Comparison of ENCODE assay signal across 13 mouse cellular contexts in the genomic region with DNA sequence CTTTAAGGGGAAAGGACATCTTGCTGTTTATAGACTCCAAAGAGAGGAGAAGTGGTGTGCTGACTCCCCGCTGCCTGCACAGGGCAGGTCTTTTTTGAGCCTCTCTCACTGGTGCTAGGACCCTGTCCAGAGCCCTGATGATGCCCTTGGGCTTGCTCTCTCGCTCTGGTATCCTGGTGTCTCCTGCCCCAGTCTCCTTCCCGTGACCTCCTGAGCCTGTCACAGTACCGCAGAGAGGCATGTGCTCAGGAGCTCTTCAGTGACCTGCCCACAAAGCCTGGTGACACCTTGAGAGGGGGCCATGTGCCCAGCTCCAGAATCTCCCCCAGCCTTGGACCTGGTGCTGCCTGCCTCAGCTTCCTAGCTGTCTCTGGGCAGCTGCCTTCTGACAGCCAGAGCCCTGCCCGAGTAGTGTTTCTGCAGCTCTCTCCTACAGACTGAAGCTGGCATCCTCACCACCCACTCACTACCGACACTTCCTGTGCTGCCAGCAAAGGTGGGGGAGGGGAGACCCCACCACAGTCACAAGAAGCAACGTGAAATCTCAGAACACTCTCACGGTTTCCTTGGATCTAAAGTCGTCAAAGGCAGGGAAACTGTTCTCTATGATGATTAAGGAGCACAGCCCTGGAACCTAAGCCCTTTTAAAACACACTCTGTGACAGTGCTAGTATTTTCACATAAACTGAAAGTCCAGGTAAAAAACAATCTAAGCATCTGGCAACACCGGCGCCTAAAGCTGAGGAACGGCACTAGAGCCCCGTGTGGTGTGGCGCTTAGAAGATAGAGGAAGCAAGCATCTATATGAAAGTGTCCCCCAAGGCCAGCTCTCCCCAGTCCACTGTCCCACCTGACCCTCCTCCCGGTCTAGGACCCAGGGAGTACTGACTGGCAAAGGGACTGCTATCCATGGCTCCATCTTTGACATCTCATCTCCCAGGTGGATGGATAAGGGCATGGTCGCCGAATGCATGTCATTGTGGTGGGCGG. TPM values are rescaled to one million over a fixed set of nuclear protein-coding genes. Genes with fewer than 3 reads are reported as not detected.
DNase-seq lines count a peak whose midpoint lies in the region; ATAC-seq and TF ChIP-seq lines count a peak whose summit lies in the region.
"Not testable (repeated sequence)": the region's sequence is repeated elsewhere in the genome, so short reads cannot be mapped to it uniquely, and the experiment has no call there.
"Had no signal": no experiment of that assay in that cellular context is flagged by ENCODE, and none has a peak within 500 bp of the region (broad histone marks: within the 10 kb centered on the region; RNA-seq: fewer than 3 reads in every experiment).

No protein-coding gene starts in this region.

- not testable (repeated sequence) for H3K4me3 ChIP-seq in forebrain, embryonic 14.5 days (ENCODE audit: low read depth, low read length); heart, postnatal 0 days (ENCODE audit: low read depth, low read length); hindbrain, embryonic 16.5 days (ENCODE audit: low read length); neural tube, embryonic 14.5 days (ENCODE audit: low read depth, low read length)

- H3K27me3 ChIP-seq in forebrain, embryonic 14.5 days (replicated peaks; ENCODE audit: control insufficient read depth, insufficient read depth, low read length); heart, postnatal 0 days (ENCODE audit: control insufficient read depth, insufficient read depth, low read length); hindbrain, embryonic 16.5 days (replicated peaks; ENCODE audit: control insufficient read depth, insufficient read depth, low read length); neural tube, embryonic 14.5 days (ENCODE audit: control insufficient read depth, insufficient read depth, low read length): not testable (repeated sequence)

- H3K4me1 ChIP-seq in forebrain, embryonic 14.5 days (ENCODE audit: control insufficient read depth, insufficient read depth, low read length); heart, postnatal 0 days (ENCODE audit: control insufficient read depth, insufficient read depth); hindbrain, embryonic 16.5 days (ENCODE audit: control insufficient read depth, insufficient read depth, low read depth, low read length); neural tube, embryonic 14.5 days (ENCODE audit: control insufficient read depth, insufficient read depth, low read length): not testable (repeated sequence)

- H3K9ac ChIP-seq in forebrain, embryonic 14.5 days (ENCODE audit: low read length); heart, postnatal 0 days (replicated peaks; ENCODE audit: low read depth, low read length); hindbrain, embryonic 16.5 days (ENCODE audit: low read depth, low read length); neural tube, embryonic 14.5 days (replicated peaks; ENCODE audit: low read depth, low read length): not testable (repeated sequence)

- H3K36me3 ChIP-seq in forebrain, embryonic 14.5 days (ENCODE audit: control insufficient read depth, insufficient read depth, low read length); heart, postnatal 0 days (replicated peaks; ENCODE audit: control insufficient read depth, insufficient read depth, low read length); hindbrain, embryonic 16.5 days (ENCODE audit: control insufficient read depth, insufficient read depth, low read length); neural tube, embryonic 14.5 days (ENCODE audit: control insufficient read depth, insufficient read depth, low read length): not testable (repeated sequence)

- not testable (repeated sequence) for TF ChIP-seq CTCF in heart, postnatal 0 days (IDR thresholded peaks at IDR 0.05; ENCODE audit: low read depth)

- not testable (repeated sequence) for H3K9me3 ChIP-seq in forebrain, embryonic 14.5 days (replicated peaks; ENCODE audit: control insufficient read depth, low read length); heart, postnatal 0 days (replicated peaks; ENCODE audit: control insufficient read depth, low read length); hindbrain, embryonic 16.5 days (ENCODE audit: control insufficient read depth, low read length); neural tube, embryonic 14.5 days (ENCODE audit: control insufficient read depth, low read length)

- 68% methylated on average over 4 of the region's 18 CpGs for WGBS in forebrain, embryonic 14.5 days
- 59% methylated on average over 3 of the region's 18 CpGs for WGBS in heart, postnatal 0 days
- 52% methylated on average over 3 of the region's 18 CpGs for WGBS in hindbrain, embryonic 16.5 days
- 59% methylated on average over 3 of the region's 18 CpGs for WGBS in neural tube, embryonic 14.5 days

- not testable (repeated sequence) for DNase-seq in forebrain, embryonic 14.5 days (ENCODE audit: low spot score); heart, postnatal 0 days (ENCODE audit: low spot score)
- peak; percentile 38 for DNase-seq in thymus, postnatal 14 days

- not testable (repeated sequence) for TF ChIP-seq EP300 in heart, postnatal 0 days (IDR thresholded peaks at IDR 0.05; ENCODE audit: low read depth)

- H3K4me2 ChIP-seq in forebrain, embryonic 14.5 days (ENCODE audit: low read length); heart, postnatal 0 days (ENCODE audit: low read depth, low read length); hindbrain, embryonic 16.5 days (ENCODE audit: low read length); neural tube, embryonic 14.5 days (ENCODE audit: low read depth, low read length): not testable (repeated sequence)

- H3K27ac ChIP-seq in forebrain, embryonic 14.5 days (ENCODE audit: low read depth, low read length); heart, postnatal 0 days (ENCODE audit: low read depth); hindbrain, embryonic 16.5 days (ENCODE audit: low read depth, low read length); neural tube, embryonic 14.5 days (ENCODE audit: low read depth, low read length): not testable (repeated sequence)

- ATAC-seq in CD4-positive, CD25-positive, alpha-beta regulatory T cell, adult 4 months, result peak; percentile 91
- ATAC-seq in forebrain, embryonic 14.5 days, result peak; percentile 65
- peak; percentile 80 for ATAC-seq in frontal cortex, adult (ENCODE audit: low TSS enrichment)
- peak; percentile 58; the same call in 1 of the 2 replicates for ATAC-seq in heart, postnatal 0 days (ENCODE audit: insufficient read depth, low read depth)
- peak; percentile 43; the same call in 1 of the 2 replicates for ATAC-seq in hindbrain, embryonic 16.5 days
- ATAC-seq in megakaryocyte, adult 5-6 weeks (ENCODE audit: poor library complexity, severe bottlenecking), result peak; percentile 59
- ATAC-seq in neural tube, embryonic 14.5 days (ENCODE audit: low read depth), result peak; percentile 49; the same call in 1 of the 2 replicates

RNA-seq across cellular contexts. Expression of a gene that starts 54.8 kb away (rescaled TPM):
- polyA plus RNA-seq in CD4-positive, CD25-positive, alpha-beta regulatory T cell, adult 4 months (2017; shearing (Covaris generic)), result not detected
- 0.22 TPM in 1 of 2 replicates, not detected in the other for polyA plus RNA-seq in forebrain, embryonic 14.5 days (2014; fragmentation: Nextera tagmentation; extraction: Ambion mirVana)
- 6.4 TPM in 1 of 2 replicates, not detected in the other for total RNA-seq in heart, postnatal 0 days (2014; rRNA removed; ENCODE audit: low replicate concordance)
- polyA plus RNA-seq in heart, postnatal 0 days (2015; fragmentation: Nextera tagmentation; extraction: Ambion mirVana), result 0.04 TPM in 1 of 2 replicates, not detected in the other
- 0.50 TPM in 1 of 2 replicates, not detected in the other for polyA plus RNA-seq in hindbrain, embryonic 16.5 days (2015; fragmentation: Nextera tagmentation; extraction: Ambion mirVana)
- total RNA-seq in megakaryocyte, adult 5-6 weeks (2015), result not detected in 2 replicates
- not detected in 2 replicates for total RNA-seq in megakaryocyte, adult 5-6 weeks (2017)
- polyA plus RNA-seq in neural tube, embryonic 14.5 days (2014; fragmentation: Nextera tagmentation; extraction: Ambion mirVana), result 0.33 TPM in 1 of 2 replicates, not detected in the other
- total RNA-seq: heart, adult 18-20 months; heart, postnatal 25 days; MEL had no signal
- polyA plus RNA-seq: heart, embryonic 14.5 days; intestine, embryonic 16.5 days had no signal

RNA-seq across cellular contexts. Expression of a gene that starts 55.1 kb away (rescaled TPM):
- polyA plus RNA-seq in CD4-positive, CD25-positive, alpha-beta regulatory T cell, adult 4 months (2017; shearing (Covaris generic)), result 10 to 100 TPM; 42.6 to 47.1 TPM
- polyA plus RNA-seq in forebrain, embryonic 14.5 days (2014; fragmentation: Nextera tagmentation; extraction: Ambion mirVana), result 15.0 and 15.3 TPM in 2 replicates
- total RNA-seq in heart, postnatal 0 days (2014; rRNA removed; ENCODE audit: low replicate concordance), result 24.1 and 49.8 TPM in 2 replicates
- polyA plus RNA-seq in heart, postnatal 0 days (2015; fragmentation: Nextera tagmentation; extraction: Ambion mirVana), result 49.5 and 51.8 TPM in 2 replicates
- 18.2 and 19.4 TPM in 2 replicates for polyA plus RNA-seq in hindbrain, embryonic 16.5 days (2015; fragmentation: Nextera tagmentation; extraction: Ambion mirVana)
- total RNA-seq in megakaryocyte, adult 5-6 weeks (2015), result 54.1 and 63.1 TPM in 2 replicates
- 48.7 and 54.6 TPM in 2 replicates for total RNA-seq in megakaryocyte, adult 5-6 weeks (2017)
- polyA plus RNA-seq in neural tube, embryonic 14.5 days (2014; fragmentation: Nextera tagmentation; extraction: Ambion mirVana), result 8.3 and 11.7 TPM in 2 replicates
